Mouse (Mus musculus) layer of hippocampus, adult 9-10 months (tissue): ENCODE results near the gene Arhgef15.
"Not testable (repeated sequence)": the region's sequence is repeated elsewhere in the genome, so short reads cannot be mapped to it uniquely, and the experiment has no call there.

Experiments
- DNase-seq: peaks from one replicate; pipeline ENCODE4 v3.0.0; 2022; ENCODE audit warnings: low spot score

Gene Arhgef15

GRCm38 (mm10) chr11:68965050-68965449 lies 7.8 kb upstream of the Arhgef15 start:
- DNase-seq: no peak

- no peak for DNase-seq
Observed at GRCm38 (mm10) chr11:68963405-68963804, 6.1 kb upstream of the Arhgef15 start.

GRCm38 (mm10) chr11:68962159-68962558 lies 4.9 kb upstream of the Arhgef15 start:
- not testable (repeated sequence) for DNase-seq

GRCm38 (mm10) chr11:68961596-68961995 lies 4.3 kb upstream of the Arhgef15 start:
- no peak for DNase-seq

- DNase-seq: no peak
Observed at GRCm38 (mm10) chr11:68957971-68958370, 691 bp upstream of the Arhgef15 start.

GRCm38 (mm10) chr11:68956697-68957096 lies 583 bp downstream of the Arhgef15 start:
- DNase-seq: no peak

- no peak for DNase-seq
Observed at GRCm38 (mm10) chr11:68956107-68956506, 1.2 kb downstream of the Arhgef15 start.

- no peak for DNase-seq
Observed at GRCm38 (mm10) chr11:68955473-68955872, 1.8 kb downstream of the Arhgef15 start.

GRCm38 (mm10) chr11:68954408-68954807 lies 2.9 kb downstream of the Arhgef15 start:
- no peak for DNase-seq

GRCm38 (mm10) chr11:68953903-68954302 lies 3.4 kb downstream of the Arhgef15 start:
- no peak for DNase-seq

GRCm38 (mm10) chr11:68947542-68947993 lies 9.7 kb downstream of the Arhgef15 start:
- DNase-seq: no peak

- no peak for DNase-seq
Observed at GRCm38 (mm10) chr11:68946806-68947440, 10.4 kb downstream of the Arhgef15 start.

- DNase-seq: no peak
Observed at GRCm38 (mm10) chr11:68946001-68946400, 11.3 kb downstream of the Arhgef15 start.

- DNase-seq: no peak
Observed at GRCm38 (mm10) chr11:68945245-68945644, 12.0 kb downstream of the Arhgef15 start.

GRCm38 (mm10) chr11:68942731-68943130 lies 14.5 kb downstream of the Arhgef15 start:
- DNase-seq: no peak

GRCm38 (mm10) chr11:68940516-68940915 lies 16.8 kb downstream of the Arhgef15 start:
- no peak for DNase-seq

GRCm38 (mm10) chr11:68939451-68940304 lies 17.6 kb downstream of the Arhgef15 start:
- peak; percentile 80 for DNase-seq

- DNase-seq: not testable (repeated sequence)
Observed at GRCm38 (mm10) chr11:68936951-68937350, 20.3 kb downstream of the Arhgef15 start.

- DNase-seq: no peak
Observed at GRCm38 (mm10) chr11:68933885-68934507, 23.3 kb downstream of the Arhgef15 start.

- DNase-seq: no peak
Observed at GRCm38 (mm10) chr11:68929947-68930346, 27.3 kb downstream of the Arhgef15 start.

- no peak for DNase-seq
Observed at GRCm38 (mm10) chr11:68926981-68927380, 30.3 kb downstream of the Arhgef15 start, which contains the start of gene Odf4. Gene Odf4, minus strand, starts transcription at chr11:68927081.

GRCm38 (mm10) chr11:68924749-68925148 lies 32.5 kb downstream of the Arhgef15 start:
- DNase-seq: no peak

GRCm38 (mm10) chr11:68923191-68923590 lies 34.1 kb downstream of the Arhgef15 start:
- no peak for DNase-seq
